Mouse (Mus musculus) megakaryocyte, embryonic 14.5 days (primary cell): Measurements from ENCODE around the gene Tenm3.

Experiments
- FLI1 ChIP-seq: IDR thresholded peaks from 2 replicates; pipeline ENCODE4 v1.6.1; 2012; ENCODE audit warnings: low read length, inconsistent platforms, mixed read lengths
- GATA1 ChIP-seq: IDR thresholded peaks from 3 replicates; pipeline ENCODE4 v1.6.1; 2012; ENCODE audit warnings: mixed read lengths, low read length, inconsistent platforms, borderline replicate concordance

GRCm38 (mm10) chr8:48794285-48794684 lies 49.5 kb downstream of the Tenm3 start:
- no peak for TF ChIP-seq GATA1
- no peak for TF ChIP-seq FLI1
